Mouse (Mus musculus): ENCODE measurements around the gene Lmo1. TPM values are rescaled to one million over a fixed set of nuclear protein-coding genes. Genes with fewer than 3 reads are reported as not detected.
A peak's percentile ranks its signal among the peaks of the same experiment; 100 is the strongest.

Lmo1 gene
- polyA plus RNA-seq, 1 experiment from 2014 or later: 37.3 TPM

DNA sequence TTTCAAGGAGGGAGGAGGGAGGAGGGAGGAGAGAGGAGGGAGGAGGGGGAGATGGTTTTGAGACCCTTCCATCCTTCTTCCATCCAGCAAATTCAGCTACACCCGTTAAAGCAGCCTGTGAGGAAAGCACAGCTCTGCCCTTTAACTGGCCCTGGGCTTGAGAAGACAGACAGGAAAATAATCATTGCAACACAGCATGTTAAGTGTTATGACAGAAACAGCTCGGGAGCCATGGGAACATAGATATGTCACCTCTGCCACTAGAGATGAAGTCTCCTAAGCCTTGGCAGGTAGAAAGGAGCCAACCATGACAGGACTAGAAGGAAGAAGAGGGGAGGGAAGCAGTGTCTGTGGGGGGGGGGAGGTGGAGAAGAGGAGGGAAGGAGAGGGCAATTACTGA, 31.4 kb upstream of the Lmo1 start:
- Histone ChIP-seq H3K27ac (replicated peaks; ENCODE audit: low read depth, low read length) (no peak overlapping the region), H3K4me3 (ENCODE audit: low read depth, low read length) (no peak overlapping the region), H3K27me3 (replicated peaks; ENCODE audit: control insufficient read depth, insufficient read depth, low read length) (no peaks in the 10 kb centered on the region), H3K4me2 (ENCODE audit: low read depth, low read length) (no peak overlapping the region), H3K4me1 (ENCODE audit: control insufficient read depth, insufficient read depth, low read length) (no peaks in the 10 kb centered on the region), H3K9me3 (ENCODE audit: control insufficient read depth, low read length) (no peaks in the 10 kb centered on the region), H3K9ac (ENCODE audit: low read depth, low read length) (no peak overlapping the region), H3K36me3 (ENCODE audit: control insufficient read depth, insufficient read depth, low read length) (no peaks in the 10 kb centered on the region)
- no peak for ATAC-seq (ENCODE audit: low read depth)
- 69% methylated on average over 2 of the region's 2 CpGs for WGBS
- no peak for DNase-seq (ENCODE audit: low spot score)

DNA sequence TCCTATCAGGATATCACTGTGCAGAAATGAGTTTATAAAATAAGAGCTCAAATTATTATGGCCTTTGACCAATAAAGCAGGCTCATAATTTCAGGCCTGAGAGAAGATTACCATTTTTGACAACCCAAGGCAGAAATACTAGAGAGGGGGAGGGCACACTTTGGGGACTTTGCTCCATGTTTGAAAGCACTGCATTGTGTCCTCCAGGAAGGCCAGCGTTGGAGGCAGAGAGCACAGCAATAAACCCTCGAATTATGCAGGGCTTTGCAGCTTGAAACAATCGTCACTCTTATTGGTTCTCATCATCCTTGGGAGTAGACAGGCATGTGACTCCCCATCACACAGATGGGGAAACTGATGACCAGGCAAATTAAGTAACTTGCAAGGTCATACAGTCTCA, 28.1 kb upstream of the Lmo1 start:
- 53% methylated on average over 3 of the region's 3 CpGs for whole genome bisulfite sequencing

DNA sequence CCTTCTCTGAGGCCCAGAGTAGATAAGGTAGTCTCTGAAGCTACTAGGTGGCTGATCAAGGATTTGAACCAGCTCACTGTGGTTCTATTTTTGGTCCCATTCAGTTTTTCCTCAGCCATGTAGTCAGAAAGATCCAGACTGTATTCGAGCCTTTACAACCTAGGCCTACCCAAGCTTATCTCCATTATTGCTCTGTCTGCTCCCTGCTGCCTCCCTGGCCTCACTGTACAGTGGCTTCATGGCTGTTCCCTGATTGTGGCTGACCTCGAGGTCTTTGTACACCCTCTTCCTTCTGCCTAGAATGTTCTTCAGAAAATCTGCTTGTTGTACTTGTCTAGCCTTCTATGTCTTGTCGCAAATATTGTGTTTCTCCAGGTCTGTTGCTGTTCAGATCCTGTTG, 25.6 kb upstream of the Lmo1 start:
- Histone ChIP-seq H3K36me3 (ENCODE audit: control insufficient read depth, insufficient read depth, low read length) (no peaks in the 10 kb centered on the region), H3K27me3 (replicated peaks; ENCODE audit: control insufficient read depth, insufficient read depth, low read length) (no peaks in the 10 kb centered on the region), H3K4me3 (ENCODE audit: low read depth, low read length) (no peak overlapping the region), H3K4me2 (ENCODE audit: low read depth, low read length) (no peak overlapping the region), H3K9ac (ENCODE audit: low read depth, low read length) (no peak overlapping the region), H3K4me1 (ENCODE audit: control insufficient read depth, insufficient read depth, low read length) (peaks cover 8% of the 10 kb centered on the region; the same call in 1 of the 2 replicates), H3K9me3 (ENCODE audit: control insufficient read depth, low read length) (no peaks in the 10 kb centered on the region), H3K27ac (replicated peaks; ENCODE audit: low read depth, low read length) (no peak overlapping the region)
- ATAC-seq (ENCODE audit: low read depth) (no peak), DNase-seq (ENCODE audit: low spot score) (no peak)
- 86% methylated on average over 3 of the region's 3 CpGs for WGBS

More for the DNA sequence above, 28.1 kb upstream of the Lmo1 start:
- Histone ChIP-seq H3K27ac (replicated peaks; ENCODE audit: low read depth, low read length) (no peak overlapping the region), H3K36me3 (ENCODE audit: control insufficient read depth, insufficient read depth, low read length) (no peaks in the 10 kb centered on the region), H3K4me2 (ENCODE audit: low read depth, low read length) (no peak overlapping the region), H3K27me3 (replicated peaks; ENCODE audit: control insufficient read depth, insufficient read depth, low read length) (no peaks in the 10 kb centered on the region), H3K9ac (ENCODE audit: low read depth, low read length) (no peak overlapping the region), H3K4me3 (ENCODE audit: low read depth, low read length) (no peak overlapping the region), H3K4me1 (ENCODE audit: control insufficient read depth, insufficient read depth, low read length) (no peaks in the 10 kb centered on the region), H3K9me3 (ENCODE audit: control insufficient read depth, low read length) (no peaks in the 10 kb centered on the region)
- DNase-seq (ENCODE audit: low spot score) (no peak), ATAC-seq (ENCODE audit: low read depth) (no peak)

DNA sequence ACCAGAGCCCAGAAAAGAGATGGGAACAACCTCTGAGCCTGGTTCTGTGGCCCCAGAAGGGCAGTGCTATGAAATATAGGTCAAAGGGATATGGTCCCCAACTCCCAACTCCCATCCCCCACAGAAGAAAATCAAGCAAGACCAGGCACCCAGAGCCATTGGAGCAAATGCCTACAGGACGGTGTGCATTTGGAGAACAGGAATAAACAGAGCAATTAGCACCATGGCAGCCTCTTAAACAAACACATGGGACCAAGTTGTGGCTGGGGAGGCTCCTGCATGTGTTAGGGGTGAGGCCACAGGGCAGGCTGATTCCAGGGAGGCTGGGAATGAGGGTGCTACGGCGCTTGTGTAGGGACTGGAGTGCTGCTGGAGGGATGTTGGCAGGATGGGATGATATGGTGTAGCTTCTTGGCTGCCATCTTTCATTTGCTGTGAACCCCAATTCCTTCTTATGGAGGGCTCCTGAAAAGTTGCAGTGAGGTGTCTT, 22.2 kb upstream of the Lmo1 start:
- H3K9ac ChIP-seq (ENCODE audit: low read depth, low read length): no peak overlapping the region
- peaks cover 8% of the 10 kb centered on the region; the same call in 1 of the 2 replicates for H3K4me1 ChIP-seq (ENCODE audit: control insufficient read depth, insufficient read depth, low read length)
- no peaks in the 10 kb centered on the region for H3K36me3 ChIP-seq (ENCODE audit: control insufficient read depth, insufficient read depth, low read length)
- H3K9me3 ChIP-seq (ENCODE audit: control insufficient read depth, low read length): no peaks in the 10 kb centered on the region
- H3K4me3 ChIP-seq (ENCODE audit: low read depth, low read length): no peak overlapping the region
- no peak overlapping the region for H3K4me2 ChIP-seq (ENCODE audit: low read depth, low read length)
- H3K27ac ChIP-seq (replicated peaks; ENCODE audit: low read depth, low read length): no peak overlapping the region
- ATAC-seq (ENCODE audit: low read depth) (no peak), DNase-seq (ENCODE audit: low spot score) (no peak)
- 40% methylated on average over 3 of the region's 3 CpGs for WGBS
- no peaks in the 10 kb centered on the region for H3K27me3 ChIP-seq (replicated peaks; ENCODE audit: control insufficient read depth, insufficient read depth, low read length)

DNA sequence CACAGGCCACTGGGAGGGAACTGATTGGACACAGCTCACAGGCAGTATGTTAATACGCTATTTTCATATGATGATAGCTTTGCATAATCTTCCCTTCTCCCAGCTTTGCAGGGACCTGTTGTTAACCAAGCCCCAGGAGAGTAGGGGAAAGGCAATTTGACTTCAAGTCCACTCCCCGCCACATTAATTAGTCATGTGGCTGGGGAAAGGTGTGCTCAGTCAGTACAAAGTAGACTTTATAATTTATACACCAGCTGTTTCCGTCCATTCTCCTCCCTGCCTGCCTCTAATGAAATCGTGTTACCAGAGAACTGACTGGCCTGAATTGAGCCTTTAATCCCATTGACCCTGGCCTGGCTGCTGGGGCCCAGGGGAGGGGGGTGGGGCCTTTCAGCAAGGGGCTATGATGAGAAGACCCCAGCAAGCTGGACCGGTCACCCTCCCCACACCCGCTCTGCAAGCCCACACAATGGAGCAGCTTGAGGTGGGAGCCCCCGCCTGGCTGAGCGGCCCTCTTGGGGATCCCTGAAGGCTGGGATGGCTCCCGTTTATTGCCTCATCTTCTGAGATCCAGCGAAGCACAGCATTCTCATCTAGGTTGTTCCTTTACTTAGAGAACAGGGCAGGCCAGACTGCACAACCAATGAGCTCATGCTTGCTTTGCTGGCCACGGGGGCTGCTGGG, 21.5 kb upstream of the Lmo1 start:
- Histone ChIP-seq H3K4me2 (ENCODE audit: low read depth, low read length) (no peak overlapping the region), H3K27me3 (replicated peaks; ENCODE audit: control insufficient read depth, insufficient read depth, low read length) (no peaks in the 10 kb centered on the region), H3K36me3 (ENCODE audit: control insufficient read depth, insufficient read depth, low read length) (no peaks in the 10 kb centered on the region), H3K9ac (ENCODE audit: low read depth, low read length) (no peak overlapping the region), H3K27ac (replicated peaks; ENCODE audit: low read depth, low read length) (no peak overlapping the region), H3K4me1 (ENCODE audit: control insufficient read depth, insufficient read depth, low read length) (peaks cover 8% of the 10 kb centered on the region; the same call in 1 of the 2 replicates), H3K9me3 (ENCODE audit: control insufficient read depth, low read length) (no peaks in the 10 kb centered on the region), H3K4me3 (ENCODE audit: low read depth, low read length) (no peak overlapping the region)
- ATAC-seq (ENCODE audit: low read depth): peak; percentile 60
- 19% methylated on average over 11 of the region's 11 CpGs for WGBS
- DNase-seq (ENCODE audit: low spot score): peak; percentile 71

DNA sequence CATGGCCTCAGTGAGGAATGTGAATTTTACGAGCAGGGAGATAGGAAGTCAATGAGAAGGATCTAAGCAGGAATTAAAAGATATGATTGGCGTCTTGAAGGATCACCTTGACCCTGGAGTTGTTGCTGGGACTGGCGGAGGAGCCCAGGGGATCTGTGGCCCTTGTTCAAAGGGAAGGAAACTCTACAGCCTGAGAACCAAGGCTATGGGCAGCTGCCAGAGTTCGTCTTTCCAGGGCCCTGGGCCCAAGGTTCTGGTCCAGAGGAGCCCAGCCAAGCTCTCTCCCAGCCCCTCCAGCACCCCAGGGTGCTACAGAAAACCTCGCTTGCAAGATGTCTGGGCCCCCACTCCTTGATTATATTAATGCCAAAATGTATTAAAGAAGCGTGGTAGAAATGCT, 21.0 kb upstream of the Lmo1 start:
- H3K4me2 ChIP-seq (ENCODE audit: low read depth, low read length): no peak overlapping the region
- H3K4me3 ChIP-seq (ENCODE audit: low read depth, low read length): no peak overlapping the region
- peaks cover 8% of the 10 kb centered on the region; the same call in 1 of the 2 replicates for H3K4me1 ChIP-seq (ENCODE audit: control insufficient read depth, insufficient read depth, low read length)
- ATAC-seq (ENCODE audit: low read depth): no peak
- no peaks in the 10 kb centered on the region for H3K27me3 ChIP-seq (replicated peaks; ENCODE audit: control insufficient read depth, insufficient read depth, low read length)
- no peak overlapping the region for H3K27ac ChIP-seq (replicated peaks; ENCODE audit: low read depth, low read length)
- H3K36me3 ChIP-seq (ENCODE audit: control insufficient read depth, insufficient read depth, low read length): no peaks in the 10 kb centered on the region
- H3K9me3 ChIP-seq (ENCODE audit: control insufficient read depth, low read length): no peaks in the 10 kb centered on the region
- WGBS: 62% methylated on average over 5 of the region's 6 CpGs
- DNase-seq (ENCODE audit: low spot score): no peak
- H3K9ac ChIP-seq (ENCODE audit: low read depth, low read length): no peak overlapping the region

DNA sequence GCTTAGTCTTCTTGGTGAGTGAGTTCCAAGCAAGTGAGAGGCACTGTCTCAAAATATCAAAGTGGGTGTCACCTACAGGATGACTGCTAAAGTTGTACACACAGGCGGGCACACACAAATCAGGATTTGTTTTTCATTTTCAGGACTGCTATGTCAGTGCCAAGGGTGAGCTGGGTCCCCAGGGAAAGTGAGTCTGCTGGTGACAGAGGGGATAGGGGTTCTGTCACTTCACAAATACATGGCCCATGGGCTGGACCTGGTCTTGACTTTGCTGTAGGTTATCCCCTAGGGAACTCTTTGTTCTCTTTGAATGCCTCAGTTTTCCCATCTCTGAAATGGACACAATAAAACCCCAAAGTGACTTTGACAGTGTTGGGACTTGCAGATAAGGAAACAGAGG, 19.8 kb upstream of the Lmo1 start:
- Histone ChIP-seq H3K4me3 (ENCODE audit: low read depth, low read length) (no peak overlapping the region), H3K27ac (replicated peaks; ENCODE audit: low read depth, low read length) (no peak overlapping the region), H3K36me3 (ENCODE audit: control insufficient read depth, insufficient read depth, low read length) (no peaks in the 10 kb centered on the region), H3K9ac (ENCODE audit: low read depth, low read length) (no peak overlapping the region), H3K9me3 (ENCODE audit: control insufficient read depth, low read length) (no peaks in the 10 kb centered on the region), H3K27me3 (replicated peaks; ENCODE audit: control insufficient read depth, insufficient read depth, low read length) (no peaks in the 10 kb centered on the region), H3K4me1 (ENCODE audit: control insufficient read depth, insufficient read depth, low read length) (peaks cover 8% of the 10 kb centered on the region; the same call in 1 of the 2 replicates), H3K4me2 (ENCODE audit: low read depth, low read length) (no peak overlapping the region)
- ATAC-seq (ENCODE audit: low read depth) (no peak), DNase-seq (ENCODE audit: low spot score) (no peak)
- WGBS: 88% methylated on average over 1 of the region's 1 CpGs

DNA sequence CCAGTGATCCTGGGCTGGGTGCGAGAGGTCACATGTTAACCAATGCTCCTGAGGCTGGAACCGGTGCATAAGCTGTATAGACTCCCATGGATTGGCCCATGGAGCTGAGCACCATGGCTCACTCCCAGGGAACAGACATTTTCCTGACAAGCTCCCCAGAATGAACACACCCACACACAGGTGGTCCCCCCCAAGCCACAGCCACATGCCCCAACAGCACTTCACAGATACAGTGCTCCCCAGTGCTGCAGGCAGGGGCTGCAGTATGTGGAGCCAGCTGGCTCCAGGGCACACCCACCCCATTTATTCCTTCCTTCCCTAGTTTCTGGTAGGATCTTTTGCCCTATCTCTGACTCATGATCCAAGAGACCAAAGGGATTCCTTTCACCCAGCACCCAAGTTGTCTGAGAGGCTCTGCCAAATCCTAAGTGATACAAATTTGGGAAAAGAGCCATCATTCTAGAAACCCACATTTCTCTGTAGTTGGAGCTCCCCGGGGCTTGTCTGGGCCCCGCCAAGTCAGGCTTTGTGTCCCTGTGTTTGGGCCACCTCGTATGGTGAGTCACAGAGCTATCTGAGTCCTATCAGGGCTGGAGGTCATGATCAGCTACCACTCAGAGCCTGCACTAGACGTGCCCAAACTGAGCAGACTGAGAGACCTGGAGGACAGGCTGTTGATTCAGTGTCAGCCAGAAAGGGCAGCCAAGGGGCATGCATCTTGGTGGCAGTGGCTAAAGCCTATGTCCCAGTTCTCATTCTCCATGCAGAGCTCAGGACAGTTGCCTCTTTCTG, 12.4 kb upstream of the Lmo1 start:
- H3K9ac ChIP-seq (ENCODE audit: low read depth, low read length): no peak overlapping the region
- H3K4me3 ChIP-seq (ENCODE audit: low read depth, low read length): no peak overlapping the region
- H3K4me1 ChIP-seq (ENCODE audit: control insufficient read depth, insufficient read depth, low read length): no peaks in the 10 kb centered on the region; the same call in 1 of the 2 replicates
- no peak overlapping the region for H3K4me2 ChIP-seq (ENCODE audit: low read depth, low read length)
- ATAC-seq (ENCODE audit: low read depth) (no peak), DNase-seq (ENCODE audit: low spot score) (no peak)
- WGBS: 74% methylated on average over 6 of the region's 6 CpGs
- H3K27me3 ChIP-seq (replicated peaks; ENCODE audit: control insufficient read depth, insufficient read depth, low read length): no peaks in the 10 kb centered on the region
- H3K36me3 ChIP-seq (ENCODE audit: control insufficient read depth, insufficient read depth, low read length): no peaks in the 10 kb centered on the region
- no peak overlapping the region for H3K27ac ChIP-seq (replicated peaks; ENCODE audit: low read depth, low read length)
- H3K9me3 ChIP-seq (ENCODE audit: control insufficient read depth, low read length): no peaks in the 10 kb centered on the region
